ENCODE assay signal across 8 mouse cellular contexts in genomic region chr7:89843533-89843932, GRCm38 (mm10). TPM values are rescaled to one million over a fixed set of nuclear protein-coding genes. Genes with fewer than 3 reads are reported as not detected.
A peak's percentile ranks its signal among the peaks of the same experiment; 100 is the strongest.
DNase-seq lines count a peak whose midpoint lies in the region; ATAC-seq lines count a peak whose summit lies in the region.

No protein-coding gene starts in this region.

- H3K27ac ChIP-seq in midbrain, embryonic 11.5 days (ENCODE audit: low read depth, low read length) = no peak overlapping the region
- no peak overlapping the region for H3K27ac ChIP-seq in midbrain, embryonic 10.5 days (replicated peaks)

- no peaks in the 10 kb centered on the region for H3K36me3 ChIP-seq in midbrain, embryonic 11.5 days (ENCODE audit: control insufficient read depth, insufficient read depth, low read length)
- no peaks in the 10 kb centered on the region for H3K36me3 ChIP-seq in midbrain, embryonic 10.5 days

- no peak overlapping the region for H3K4me3 ChIP-seq in midbrain, embryonic 11.5 days (ENCODE audit: low read depth, low read length)
- no peak overlapping the region for H3K4me3 ChIP-seq in midbrain, embryonic 10.5 days

- peak; percentile 38 for DNase-seq in gastrocnemius, adult 18-20 months (ENCODE audit: low spot score)
- no peak for DNase-seq in gastrocnemius, postnatal 36 days
- DNase-seq in midbrain, embryonic 11.5 days (ENCODE audit: low spot score, missing footprints) = peak; percentile 79
- DNase-seq in midbrain, embryonic 10.5 days (ENCODE audit: low spot score) = no peak
- peak; percentile 19 for DNase-seq in MEL-GATA-1-ER (ENCODE audit: extremely low read depth, low read depth)
- DNase-seq in thymus, postnatal 4 days = peak; percentile 59

- H3K4me1 ChIP-seq in midbrain, embryonic 11.5 days (ENCODE audit: control insufficient read depth, insufficient read depth, low read length) = no peaks in the 10 kb centered on the region
- no peaks in the 10 kb centered on the region for H3K4me1 ChIP-seq in midbrain, embryonic 10.5 days

- H3K4me2 ChIP-seq in midbrain, embryonic 11.5 days = no peak overlapping the region

- no peak overlapping the region for H3K9ac ChIP-seq in midbrain, embryonic 11.5 days (ENCODE audit: low read length)

- H3K27me3 ChIP-seq in midbrain, embryonic 11.5 days (ENCODE audit: control insufficient read depth, insufficient read depth, low read length) = no peaks in the 10 kb centered on the region
- H3K27me3 ChIP-seq in midbrain, embryonic 10.5 days (ENCODE audit: low read depth, poor library complexity, severe bottlenecking) = no peaks in the 10 kb centered on the region

- H3K9me3 ChIP-seq in midbrain, embryonic 11.5 days (ENCODE audit: control insufficient read depth, low read length) = no peaks in the 10 kb centered on the region
- H3K9me3 ChIP-seq in midbrain, embryonic 10.5 days (replicated peaks) = no peaks in the 10 kb centered on the region

- intact Hi-C loops in gastrocnemius, postnatal 36 days (cut with DNase I) = no loop called here

- ATAC-seq in midbrain, embryonic 11.5 days (ENCODE audit: low FRiP score) = no peak
- ATAC-seq in inflammation-experienced regulatory T-cells, adult 6 months = peak; percentile 64
- ATAC-seq in megakaryocyte, adult 5-6 weeks (ENCODE audit: poor library complexity, severe bottlenecking) = no peak

- 34% methylated on average over 6 of the region's 6 CpGs for WGBS in midbrain, embryonic 11.5 days
- 32% methylated on average over 6 of the region's 6 CpGs for WGBS in midbrain, embryonic 10.5 days

RNA-seq across cellular contexts. Expression of gene Ccdc81, which starts 59.9 kb away (rescaled TPM):
- total RNA-seq in gastrocnemius, adult 18-20 months (2021) = not detected
- total RNA-seq in gastrocnemius, postnatal 36 days (2021) = not detected
- polyA plus RNA-seq in midbrain, embryonic 11.5 days (2014; fragmentation: Nextera tagmentation; extraction: Ambion mirVana) = 0.10 and 0.23 TPM in 2 replicates
- polyA plus RNA-seq in midbrain, embryonic 10.5 days (2016; fragmentation: Nextera tagmentation; extraction: Ambion mirVana) = 0.06 and 0.10 TPM in 2 replicates
- not detected for polyA plus RNA-seq in inflammation-experienced regulatory T-cells, adult 6 months (2017; shearing (Covaris generic))
- total RNA-seq in megakaryocyte, adult 5-6 weeks (2015) = not detected in 2 replicates
- 0.04 TPM in 1 of 2 replicates, not detected in the other for total RNA-seq in megakaryocyte, adult 5-6 weeks (2017)

Comparison
In these comparisons a context has a peak if more than half of its experiments do, and no peak if none do; other contexts are left out.
1. DNase-seq: peak in gastrocnemius, adult 18-20 months (single experiment), midbrain, embryonic 11.5 days (single experiment), MEL-GATA-1-ER (single experiment) and thymus, postnatal 4 days (single experiment); none in gastrocnemius, postnatal 36 days (0 of 2) and midbrain, embryonic 10.5 days (single experiment).